Mouse (Mus musculus): Measurements from ENCODE around the gene Fbxw7.

- no peak for TF ChIP-seq TAL1 (IDR thresholded peaks at IDR 0.05; ENCODE audit: low read length)
- TF ChIP-seq GATA1 (IDR thresholded peaks at IDR 0.05; ENCODE audit: low read length) = no peak
Observed at GRCm38 (mm10) chr3:84842793-84843192, 27.7 kb downstream of the Fbxw7 start.

All from erythroblast, embryonic 14.5 days (primary cell).